Mouse (Mus musculus) granulocyte monocyte progenitor cell, adult 5-6 weeks (primary cell): ENCODE measurements around the gene Amh. TPM values are rescaled to one million over a fixed set of nuclear protein-coding genes. Genes with fewer than 3 reads are reported as not detected.

Source experiments
- ATAC-seq: replicated peaks from 2 replicates; pipeline ENCODE4 v1.8.0; 2016; ENCODE audit warnings: mild to moderate bottlenecking, moderate TSS enrichment, inconsistent platforms; ENCODE audit not compliant: poor library complexity, severe bottlenecking
- total RNA-seq, 2 experiments: library from RNA; stranded (forward) in 1 of 2; stranded (reverse) in 1 of 2; fragments of 200-712, 200-1000 nt in 1 of 2; fragments of >200 nt in 1 of 2; fragmentation: Nextera tagmentation in 1 of 2; gene quantifications; 2 replicates each; pipeline ENCODE4 v1.2.3; 2014 to 2017

The Amh gene
- total RNA-seq (2014; fragmentation: Nextera tagmentation) (not detected in 2 replicates), total RNA-seq (2017) (0.15 TPM in 1 of 2 replicates, not detected in the other)

GRCm38 (mm10) chr10:80804916-80805315 lies at the start of gene Amh:
Amh (plus strand) TSS chr10:80805243.
- ATAC-seq: no peak

DNA sequence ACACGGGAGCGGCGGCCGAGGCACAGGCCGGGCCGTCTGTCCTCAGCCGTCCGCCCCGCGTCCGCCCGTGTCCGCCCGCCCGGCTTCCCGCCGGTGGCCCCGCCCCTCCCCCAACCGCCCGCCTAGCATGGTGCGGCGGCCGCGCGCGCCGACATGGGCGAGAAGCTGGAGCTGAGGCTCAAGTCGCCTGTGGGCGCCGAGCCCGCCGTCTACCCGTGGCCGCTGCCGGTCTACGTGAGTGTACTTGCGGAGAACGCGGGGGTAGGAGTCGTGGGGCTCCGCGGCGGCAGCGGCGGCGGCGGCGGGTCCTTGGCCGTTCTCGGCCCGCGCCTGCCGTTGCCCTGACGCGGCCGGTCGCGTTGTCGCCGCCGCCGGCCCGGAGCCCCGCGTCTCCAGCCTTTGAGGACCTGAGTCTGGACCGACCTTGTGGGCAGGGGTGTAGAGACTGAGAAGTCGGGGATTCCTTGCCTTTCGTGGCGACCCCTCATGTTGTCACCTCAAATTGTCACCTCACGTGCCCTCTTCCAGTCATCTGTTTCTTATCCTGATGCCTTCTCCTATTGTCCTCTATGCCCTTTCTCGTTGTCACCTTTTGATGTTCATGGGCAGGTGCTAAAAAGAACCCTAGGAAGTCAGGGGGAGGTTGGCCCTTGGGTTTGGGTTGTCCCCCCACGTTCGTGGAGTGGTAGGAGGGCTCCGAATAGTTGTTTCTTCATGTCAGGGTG lies 49.6 kb upstream of the Amh start:
- no peak for ATAC-seq

GRCm38 (mm10) chr10:80756099-80756498 lies 48.9 kb upstream of the Amh start:
- no peak for ATAC-seq

DNA sequence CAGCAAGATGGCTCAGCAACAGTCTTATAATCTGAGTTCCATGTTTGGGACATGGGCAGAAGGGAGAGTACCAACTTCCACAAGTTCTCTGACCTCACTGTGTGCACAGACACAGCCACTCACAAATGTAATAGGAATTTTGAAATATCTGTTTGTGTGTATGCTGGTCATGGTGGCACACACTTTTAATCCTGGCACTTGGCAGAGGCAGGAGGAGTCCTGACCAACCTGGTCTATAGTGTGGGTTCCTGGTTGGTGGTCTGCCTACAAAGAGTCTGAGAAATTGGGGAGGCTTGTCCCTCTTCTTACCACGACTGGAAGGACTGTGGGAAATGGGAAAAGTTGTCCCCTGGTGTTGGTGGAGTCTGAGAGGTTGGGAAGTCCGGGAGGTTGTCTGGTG lies 48.5 kb upstream of the Amh start:
- no peak for ATAC-seq

- no peak for ATAC-seq
Observed at GRCm38 (mm10) chr10:80756967-80757366, 48.1 kb upstream of the Amh start.

- peak; percentile 61 for ATAC-seq
Observed at GRCm38 (mm10) chr10:80757717-80758116, 47.3 kb upstream of the Amh start.

- ATAC-seq: no peak
Observed at GRCm38 (mm10) chr10:80758651-80759050, 46.4 kb upstream of the Amh start.

DNA sequence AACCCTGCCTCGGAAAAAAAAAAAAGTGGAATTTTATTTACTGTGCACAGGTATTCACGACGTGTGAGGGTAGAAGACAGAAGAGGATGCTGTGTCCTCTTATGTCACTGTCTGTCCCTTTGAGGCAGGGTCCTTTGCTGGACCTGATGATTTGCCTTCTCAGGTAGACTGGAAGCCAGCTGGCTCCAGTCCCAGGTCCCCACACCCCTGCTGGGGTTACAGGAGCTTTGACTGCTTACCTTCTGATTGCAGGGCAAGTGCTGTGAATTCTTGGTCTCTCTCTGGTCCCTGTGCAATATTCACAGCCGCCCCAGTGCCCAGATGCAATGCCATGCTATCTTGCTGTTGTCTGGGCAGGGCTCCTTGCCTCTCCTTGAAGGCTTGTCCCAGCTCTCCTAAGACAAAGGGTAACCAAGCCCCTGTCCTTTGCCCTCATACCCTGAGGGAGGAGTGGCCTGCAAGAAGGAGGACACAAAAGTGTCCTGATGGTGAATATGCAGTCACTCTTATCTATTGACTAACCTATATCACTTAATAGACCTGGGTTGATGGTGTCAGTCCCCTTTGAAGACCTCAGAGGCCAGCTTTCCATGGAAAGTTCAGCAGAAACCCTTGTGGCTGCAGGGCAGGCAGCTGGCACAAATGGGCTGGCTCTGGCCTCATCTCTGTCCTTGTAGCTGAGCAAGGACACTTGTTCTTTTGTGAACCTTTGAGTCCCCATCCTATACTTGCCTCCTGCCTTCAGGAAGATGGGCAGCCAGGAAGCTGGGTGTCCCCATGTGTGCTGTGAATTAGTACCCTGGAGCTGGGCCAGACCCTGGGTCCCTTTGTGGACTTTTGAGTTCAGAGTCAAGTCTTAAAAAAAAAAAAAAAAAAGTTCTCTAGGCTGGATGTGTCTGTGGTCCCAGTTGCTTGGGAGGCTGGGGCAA lies 44.2 kb upstream of the Amh start:
- no peak for ATAC-seq

GRCm38 (mm10) chr10:80761821-80762220 lies 43.2 kb upstream of the Amh start:
- ATAC-seq: no peak

- peak; percentile 95 for ATAC-seq
Observed at GRCm38 (mm10) chr10:80763502-80763901, 41.5 kb upstream of the Amh start.

GRCm38 (mm10) chr10:80765746-80766145 lies 39.3 kb upstream of the Amh start:
- ATAC-seq: no peak

- ATAC-seq: no peak
Observed at GRCm38 (mm10) chr10:80766161-80766815, 38.8 kb upstream of the Amh start.

DNA sequence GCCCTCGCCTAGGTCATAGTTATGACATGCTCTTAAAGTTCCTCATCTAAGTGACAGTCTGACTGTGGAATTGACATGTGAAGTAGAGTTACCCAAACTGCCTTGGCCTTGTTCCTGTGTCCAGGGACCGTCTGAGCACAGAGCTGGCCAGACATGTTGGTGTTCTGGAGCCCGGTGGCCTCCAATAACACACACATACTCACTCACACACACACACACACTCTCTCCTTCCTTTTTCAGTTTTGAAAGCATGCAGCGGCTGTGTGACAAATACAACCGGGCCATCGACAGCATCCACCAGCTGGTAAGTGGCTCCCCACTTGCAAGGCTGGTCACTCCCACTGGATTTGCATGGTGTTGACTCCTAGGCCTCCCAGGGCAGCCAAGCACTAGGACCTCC lies 36.7 kb upstream of the Amh start:
- ATAC-seq: no peak

DNA sequence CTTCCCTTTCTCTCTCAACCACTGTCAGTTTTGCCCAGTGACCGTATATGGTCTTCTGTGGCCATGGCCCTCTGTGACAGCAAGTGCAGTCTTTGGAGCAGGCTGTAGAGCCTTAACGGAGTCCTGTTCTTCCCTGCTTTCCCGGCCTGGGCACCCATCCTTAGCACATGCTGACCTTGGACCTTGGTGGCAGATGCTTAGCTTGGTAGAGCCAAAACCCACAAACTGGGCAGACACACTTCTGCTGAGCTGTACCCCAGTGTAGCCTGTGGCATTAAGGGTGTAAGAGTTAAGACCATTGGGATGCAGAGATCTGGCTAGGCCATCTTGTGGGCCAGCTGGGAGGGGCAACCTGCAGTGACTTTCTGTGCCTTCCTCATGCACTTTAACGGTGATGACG lies 31.2 kb upstream of the Amh start:
- peak; percentile 5; the same call in 1 of the 2 replicates for ATAC-seq

- peak; percentile 82 for ATAC-seq
Observed at GRCm38 (mm10) chr10:80774549-80774948, 30.5 kb upstream of the Amh start.

DNA sequence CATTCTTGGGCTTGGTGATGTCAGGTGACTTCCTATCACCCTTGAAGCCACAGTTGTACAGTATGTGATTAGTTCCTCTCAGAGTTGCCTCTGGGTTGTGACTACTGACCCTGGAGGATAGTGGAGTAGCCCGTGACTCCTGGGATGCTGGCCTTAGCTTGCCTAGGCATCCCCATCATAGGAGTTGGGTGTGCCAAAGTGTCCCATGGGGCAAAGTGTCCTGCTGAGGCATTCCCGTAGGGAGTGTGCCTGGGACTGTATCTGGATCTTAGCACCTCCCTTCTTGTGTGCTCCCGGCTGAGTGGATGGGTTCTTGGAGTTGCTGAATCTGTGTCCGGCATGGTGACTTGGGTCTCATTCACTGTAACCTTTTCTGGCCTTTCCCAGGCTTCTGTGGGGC lies 30.1 kb upstream of the Amh start:
- no peak for ATAC-seq

GRCm38 (mm10) chr10:80775731-80776130 lies 29.3 kb upstream of the Amh start:
- no peak for ATAC-seq

- no peak for ATAC-seq
Observed at GRCm38 (mm10) chr10:80776358-80776869, 28.6 kb upstream of the Amh start.

DNA sequence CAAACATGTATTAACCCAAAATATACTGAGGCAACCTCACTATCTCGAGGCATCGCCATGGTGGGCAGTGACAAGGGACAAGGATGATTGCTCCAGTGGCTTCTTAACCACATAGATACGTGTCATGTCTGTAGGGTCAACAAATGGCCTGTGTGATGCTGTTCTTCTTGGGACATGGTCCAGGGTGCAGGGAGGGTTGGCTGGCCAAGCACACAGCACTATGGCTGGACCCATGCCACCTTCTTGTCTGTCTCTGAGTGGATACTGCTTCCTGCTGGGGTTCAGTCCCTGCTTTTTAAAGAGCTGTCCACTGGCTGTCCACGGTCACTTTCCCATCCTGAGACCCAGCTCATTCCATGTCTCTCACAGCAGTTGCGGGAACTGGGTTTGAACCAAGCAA lies 27.9 kb upstream of the Amh start:
- no peak for ATAC-seq

DNA sequence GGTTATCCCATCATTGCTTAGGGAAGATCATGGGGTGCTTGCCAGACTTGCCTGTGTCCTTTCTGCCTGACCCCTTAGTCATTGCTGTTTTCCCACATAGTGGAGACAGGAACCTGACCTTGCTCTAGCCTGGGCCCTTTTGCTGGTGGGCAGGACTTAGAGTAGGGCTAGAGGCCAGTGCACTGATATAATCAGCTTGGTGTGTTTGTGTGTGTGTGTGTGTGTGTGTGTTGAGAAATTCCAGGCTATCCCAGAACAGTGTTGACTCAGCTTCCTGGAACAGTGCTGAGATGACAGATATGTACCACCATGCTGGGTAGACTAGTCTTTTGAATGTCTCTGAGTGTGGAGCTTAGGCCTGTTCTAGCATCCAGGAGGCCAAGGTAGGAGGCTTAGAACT lies 25.5 kb upstream of the Amh start:
- no peak for ATAC-seq

DNA sequence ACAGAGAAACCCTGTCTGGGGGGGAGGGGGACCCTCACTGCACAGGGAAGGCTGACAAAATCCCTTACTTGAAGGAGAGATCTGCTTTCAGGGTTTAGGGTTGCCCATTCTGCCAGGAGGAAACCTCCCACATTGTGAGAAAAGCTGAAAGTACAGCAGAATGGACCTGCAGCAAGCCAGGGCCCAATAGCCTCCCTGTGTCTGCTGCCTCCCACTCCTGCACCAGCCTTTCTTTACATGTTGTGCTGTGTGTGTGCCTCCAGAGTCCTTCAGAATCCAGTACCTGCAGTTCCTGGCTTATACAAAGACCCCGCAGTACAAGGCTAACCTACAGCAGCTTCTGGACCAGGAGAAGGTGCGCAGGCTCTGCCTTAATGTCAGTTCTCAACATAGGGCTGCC lies 20.7 kb upstream of the Amh start:
- no peak for ATAC-seq
